Mouse (Mus musculus) splenic B cell, adult 2 months (primary cell): ENCODE results near the gene Commd1.

Experiments used
- DNase-seq: peaks from one replicate; pipeline ENCODE4 v3.0.0-alpha.2; 2011; ENCODE audit warnings: low read depth, low spot score
- H3K27me3 ChIP-seq: 2 replicates; pipeline ENCODE4 v1.6.1; 2012; ENCODE audit warnings: mild to moderate bottlenecking, low read length, moderate library complexity, mixed read lengths; ENCODE audit not compliant: control insufficient read depth, poor library complexity, insufficient read depth, severe bottlenecking
- H3K36me3 ChIP-seq: 2 replicates; pipeline ENCODE4 v1.6.1; 2012; ENCODE audit warnings: mild to moderate bottlenecking, low read length, moderate library complexity, mixed read lengths; ENCODE audit not compliant: control insufficient read depth, poor library complexity, insufficient read depth, severe bottlenecking

The Commd1 gene

DNA sequence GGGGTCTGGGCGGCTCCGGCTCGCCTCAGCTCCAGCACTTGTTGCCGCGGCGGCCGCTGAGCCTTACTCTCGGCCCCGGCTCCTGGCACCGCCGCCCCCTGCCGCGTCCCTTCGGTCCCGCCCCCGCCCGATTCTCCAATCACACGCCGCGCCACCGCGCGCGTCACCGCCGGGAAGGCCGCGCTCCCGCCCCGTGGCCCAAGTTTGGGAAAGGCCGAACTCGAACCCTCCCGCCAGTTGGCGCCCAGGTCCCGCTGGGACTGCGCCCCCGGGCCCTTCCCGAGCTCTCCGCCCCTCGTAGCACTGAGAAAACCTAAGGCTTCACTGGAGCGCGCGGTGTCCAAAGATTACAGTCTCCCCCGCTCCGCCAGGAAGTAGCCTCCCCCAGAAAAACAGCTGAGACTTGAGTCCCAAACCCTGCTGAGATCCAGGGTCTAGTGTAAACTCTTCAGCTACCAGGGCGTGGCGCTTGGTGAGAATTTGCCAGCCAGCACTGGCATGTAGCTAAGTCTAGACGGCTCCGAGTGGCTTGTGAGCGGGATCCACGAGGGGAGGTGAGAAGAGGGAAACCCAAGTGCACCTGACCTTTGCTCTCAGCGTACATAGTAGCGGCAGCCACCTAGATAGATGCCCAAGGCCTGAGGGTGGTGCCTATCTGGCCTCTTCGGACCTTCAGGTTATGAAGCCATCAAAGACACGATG lies 122.4 kb downstream of the Commd1 start:
- Histone ChIP-seq H3K36me3 (no peaks in the 10 kb centered on the region), H3K27me3 (no peaks in the 10 kb centered on the region)
- DNase-seq, result peak; percentile 87

DNA sequence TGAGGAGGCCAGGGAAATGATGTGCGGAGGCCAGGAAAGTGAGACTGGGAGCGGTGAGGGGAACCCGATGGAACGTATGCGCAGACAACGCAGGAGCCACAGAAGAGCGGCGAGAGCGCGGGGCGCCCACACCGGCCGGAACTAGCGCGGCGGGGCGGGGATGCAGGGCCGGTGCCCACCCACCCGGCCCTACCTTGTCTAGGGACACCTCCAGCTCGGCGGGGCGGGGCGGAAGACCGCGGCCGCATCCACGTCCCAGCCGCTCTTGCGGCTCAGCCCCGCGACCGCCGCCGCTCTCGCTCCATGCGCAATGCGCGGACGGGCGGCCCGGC lies 122.9 kb downstream of the Commd1 start:
- no peaks in the 10 kb centered on the region for H3K36me3 ChIP-seq
- DNase-seq, result no peak
- no peaks in the 10 kb centered on the region for H3K27me3 ChIP-seq

DNA sequence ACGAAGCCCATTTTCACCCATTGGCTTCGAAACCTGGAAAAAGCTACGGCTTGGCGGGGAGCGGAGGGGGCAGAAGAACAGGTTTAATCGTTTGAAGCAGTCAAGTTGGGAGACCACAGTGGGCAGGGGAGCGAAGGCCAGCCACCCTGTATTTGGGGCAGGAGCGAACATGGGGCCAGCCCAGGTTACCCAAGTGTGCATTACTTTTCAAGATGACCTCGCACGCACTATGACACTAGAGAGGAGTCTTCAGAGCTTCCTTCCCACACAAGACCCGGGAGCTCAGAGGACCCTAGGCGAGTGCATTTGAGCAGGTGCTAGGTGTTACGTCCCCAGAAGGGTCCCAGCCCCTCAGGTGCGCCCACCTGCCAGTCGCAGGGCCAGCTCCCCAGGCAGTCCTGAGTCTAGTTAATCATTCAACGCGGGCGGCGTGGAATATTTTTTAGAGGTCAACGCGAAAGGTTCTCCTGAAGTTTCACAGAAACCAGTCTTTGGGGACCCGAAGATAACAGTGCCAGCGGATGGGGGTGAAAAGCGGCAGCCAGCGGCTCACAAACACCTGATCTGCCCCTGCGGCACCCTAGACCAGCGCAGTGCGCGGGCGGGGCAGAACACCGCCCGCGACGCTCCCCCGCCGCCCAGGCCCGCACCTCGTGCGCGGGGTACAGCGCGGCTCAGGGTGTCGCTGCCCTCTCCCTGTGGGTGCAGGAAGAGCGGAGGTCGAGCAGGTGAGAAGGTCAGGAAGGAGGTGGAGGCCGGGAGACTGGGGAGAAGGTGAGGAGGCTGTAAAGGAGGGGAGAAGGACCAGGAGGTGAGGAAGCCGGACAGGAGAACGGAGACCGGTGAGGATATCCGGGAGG lies 123.5 kb downstream of the Commd1 start:
- peak; percentile 61 for DNase-seq
- no peaks in the 10 kb centered on the region; the same call in 1 of the 2 replicates for H3K36me3 ChIP-seq
- H3K27me3 ChIP-seq, result no peaks in the 10 kb centered on the region

DNA sequence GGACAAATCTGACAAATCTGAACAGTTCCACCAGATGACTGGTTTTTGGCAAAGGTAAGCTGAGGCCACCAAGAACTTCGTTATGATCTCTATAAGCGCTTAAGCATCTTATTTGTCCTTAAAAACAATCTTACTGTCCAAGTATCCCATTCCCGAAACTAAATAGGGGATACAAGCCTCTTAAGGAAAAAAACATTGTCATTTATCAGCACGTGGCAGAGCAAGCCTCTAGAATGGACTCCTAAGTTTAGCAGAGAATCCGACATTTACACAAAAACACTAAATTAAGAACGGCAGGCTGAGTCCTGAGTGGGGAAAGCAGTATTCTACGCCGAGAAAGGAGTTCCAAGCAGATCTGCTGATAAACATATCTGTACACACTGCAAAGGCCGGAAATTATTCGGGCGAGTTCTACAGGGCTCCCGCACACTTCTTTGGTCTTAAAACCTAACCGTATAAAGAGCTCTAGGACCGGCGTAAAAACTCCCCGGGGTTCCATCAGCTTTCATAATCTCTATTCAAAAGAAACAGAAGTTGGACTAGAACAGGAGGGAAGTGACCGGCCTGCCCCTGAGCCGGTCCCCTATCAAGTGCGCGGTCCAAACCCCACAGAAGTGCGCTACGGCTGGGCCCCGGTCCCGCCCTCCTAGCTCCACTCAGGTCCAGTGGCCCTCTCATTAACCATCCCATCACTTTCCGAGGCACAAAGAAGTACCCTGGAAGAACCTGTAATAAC lies 124.3 kb downstream of the Commd1 start:
- no peak for DNase-seq
- H3K36me3 ChIP-seq, result no peaks in the 10 kb centered on the region; the same call in 1 of the 2 replicates
- no peaks in the 10 kb centered on the region for H3K27me3 ChIP-seq

DNA sequence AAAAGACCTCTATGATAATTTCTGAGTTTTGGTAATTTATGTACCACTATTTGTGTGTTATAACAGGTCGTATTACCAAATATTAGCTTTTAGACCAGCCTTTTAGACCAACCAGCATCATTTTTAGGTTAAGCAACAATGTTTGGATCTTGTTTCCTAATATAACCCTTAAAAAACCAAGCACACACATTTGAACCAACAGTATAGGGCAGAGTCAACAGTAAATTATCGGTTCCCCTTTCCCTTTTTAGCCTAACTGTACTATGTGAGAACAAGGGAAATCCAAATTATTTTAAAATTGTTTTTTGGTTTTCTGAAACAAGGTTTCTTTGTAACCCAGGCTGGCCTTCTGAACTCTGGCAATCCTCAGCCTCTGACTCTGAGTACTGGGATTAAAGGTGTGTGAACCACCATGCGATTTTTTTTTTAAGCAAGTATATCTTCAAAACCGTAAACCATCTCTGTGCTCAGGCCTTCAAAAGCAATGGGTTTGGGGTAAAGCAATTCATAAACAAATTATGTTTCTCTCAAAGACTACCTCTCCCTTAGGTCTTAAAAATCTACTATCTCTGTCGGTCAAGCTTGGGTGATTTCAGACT lies 125.0 kb downstream of the Commd1 start:
- Histone ChIP-seq H3K27me3 (no peaks in the 10 kb centered on the region), H3K36me3 (no peaks in the 10 kb centered on the region; the same call in 1 of the 2 replicates)
- DNase-seq, result no peak

DNA sequence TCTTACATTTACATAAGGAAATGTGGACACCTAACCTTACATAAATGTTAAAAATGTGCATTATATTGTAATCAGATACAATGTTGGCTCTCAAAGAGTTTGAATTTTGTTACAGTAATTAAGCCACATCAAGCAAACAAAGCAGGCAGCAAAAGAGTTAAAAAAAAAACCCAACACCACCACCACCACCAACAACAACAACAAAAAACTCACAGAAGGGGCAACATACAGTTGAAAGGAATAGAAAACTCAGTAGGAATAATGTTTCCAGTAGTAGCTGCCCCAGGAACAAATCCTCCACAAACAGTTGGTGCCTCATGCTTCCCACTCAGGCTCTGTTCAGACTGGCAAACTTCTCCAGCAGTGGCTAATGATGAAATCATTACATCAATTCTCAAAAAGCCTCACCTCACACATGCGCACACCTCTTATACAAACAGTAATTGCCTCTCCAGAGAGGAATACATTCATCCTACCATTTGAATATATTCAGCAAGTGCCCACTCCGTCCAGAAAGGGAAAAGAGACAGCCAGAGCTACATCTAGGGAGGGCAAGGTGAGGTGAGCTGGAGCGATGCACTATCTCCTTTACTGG lies 125.7 kb downstream of the Commd1 start:
- DNase-seq, result no peak

DNA sequence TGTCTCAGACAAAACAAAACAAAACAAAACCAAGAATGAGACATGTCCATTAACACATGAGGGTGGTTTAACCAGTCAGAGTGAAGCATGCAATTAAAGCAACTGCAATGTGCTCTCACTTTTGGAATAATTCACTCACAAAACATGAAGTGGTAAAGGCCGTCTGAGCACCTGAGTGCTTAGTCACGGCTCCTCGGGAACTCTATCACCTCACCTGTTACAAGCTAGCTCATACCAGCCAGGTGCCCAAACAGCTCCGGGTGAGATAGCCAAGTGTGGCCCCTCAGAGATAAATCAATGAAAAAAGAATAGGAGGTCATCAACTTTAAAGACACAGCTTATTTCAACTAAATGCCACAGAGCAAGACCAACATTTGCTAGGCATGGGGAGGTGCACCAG lies 127.6 kb downstream of the Commd1 start:
- Histone ChIP-seq H3K36me3 (no peaks in the 10 kb centered on the region; the same call in 1 of the 2 replicates), H3K27me3 (no peaks in the 10 kb centered on the region)
- DNase-seq, result no peak

More for the DNA sequence above, 125.7 kb downstream of the Commd1 start:
- Histone ChIP-seq H3K27me3 (no peaks in the 10 kb centered on the region), H3K36me3 (no peaks in the 10 kb centered on the region; the same call in 1 of the 2 replicates)

DNA sequence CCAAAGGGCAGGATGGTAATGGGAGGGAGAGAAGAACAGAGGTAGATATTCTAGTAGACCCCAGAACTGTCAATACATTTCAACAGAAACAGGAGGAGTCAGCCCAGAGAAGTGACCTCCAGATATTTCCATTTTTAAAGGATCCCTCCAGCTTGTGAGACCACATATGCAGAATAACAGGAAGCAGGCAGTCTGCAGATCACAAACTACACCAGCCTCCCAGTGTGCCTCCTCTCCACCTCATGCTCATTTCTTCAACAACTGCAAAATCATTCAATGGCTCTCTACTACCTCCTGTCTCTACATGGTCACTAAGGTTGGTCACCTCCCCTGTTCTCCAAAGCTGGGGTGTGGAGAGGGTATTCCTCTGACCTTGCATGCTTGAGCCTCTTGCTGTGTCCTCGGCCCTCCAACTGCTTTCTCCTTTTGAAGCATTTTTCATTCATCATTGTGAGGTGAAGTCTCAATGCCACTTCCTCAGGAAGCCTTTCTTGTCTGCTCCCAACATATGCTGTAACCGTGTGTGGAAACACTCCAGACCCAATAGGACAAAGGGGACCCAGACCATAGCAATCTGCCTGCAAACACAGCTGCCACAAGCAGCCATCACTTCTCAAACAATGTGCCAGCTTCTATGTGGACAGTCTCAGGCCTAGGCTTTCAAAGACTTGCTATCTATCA lies 128.6 kb downstream of the Commd1 start:
- H3K36me3 ChIP-seq, result no peaks in the 10 kb centered on the region; the same call in 1 of the 2 replicates
- no peaks in the 10 kb centered on the region for H3K27me3 ChIP-seq
- DNase-seq, result no peak

DNA sequence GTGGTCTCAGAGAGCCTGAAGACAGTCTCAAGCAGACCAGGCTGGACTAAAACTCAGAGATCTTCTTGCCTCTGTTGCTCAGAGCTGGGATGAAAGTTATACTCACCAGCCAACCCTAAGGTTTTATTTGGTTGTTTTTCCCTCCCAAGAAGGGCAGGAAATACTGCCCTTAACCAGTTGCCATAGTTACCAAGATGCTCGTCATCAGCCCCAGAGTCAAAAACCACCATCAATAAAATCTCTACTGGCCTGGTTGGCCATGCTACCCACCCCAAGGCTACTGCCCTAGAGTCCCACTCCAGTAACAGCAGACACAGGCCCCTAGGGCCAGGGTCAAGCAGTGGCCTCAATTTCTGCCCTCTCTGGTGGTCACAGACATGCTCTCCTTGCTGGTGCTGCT lies 129.7 kb downstream of the Commd1 start:
- DNase-seq, result no peak
- no peaks in the 10 kb centered on the region for H3K27me3 ChIP-seq
- H3K36me3 ChIP-seq, result no peaks in the 10 kb centered on the region; the same call in 1 of the 2 replicates

DNA sequence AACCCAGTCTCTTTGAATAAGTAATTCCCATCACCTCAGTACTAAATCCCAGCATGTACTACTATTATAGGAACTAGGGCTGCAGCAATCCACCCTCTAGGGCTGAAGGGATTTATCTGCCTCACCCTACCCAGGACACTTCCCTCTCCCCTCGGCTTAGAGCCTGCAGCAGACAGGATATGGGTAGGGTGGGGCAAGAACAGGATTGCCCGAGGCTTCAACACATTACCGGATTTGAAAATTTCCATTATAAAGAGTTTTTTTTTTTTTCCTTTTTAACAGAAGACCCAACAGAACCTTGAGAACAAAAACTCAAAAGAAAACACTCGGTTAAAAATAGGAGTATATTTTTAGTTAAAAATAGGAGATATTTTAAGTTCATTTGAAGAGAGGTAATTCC lies 130.8 kb downstream of the Commd1 start:
- no peak for DNase-seq
- Histone ChIP-seq H3K36me3 (no peaks in the 10 kb centered on the region; the same call in 1 of the 2 replicates), H3K27me3 (no peaks in the 10 kb centered on the region)

DNA sequence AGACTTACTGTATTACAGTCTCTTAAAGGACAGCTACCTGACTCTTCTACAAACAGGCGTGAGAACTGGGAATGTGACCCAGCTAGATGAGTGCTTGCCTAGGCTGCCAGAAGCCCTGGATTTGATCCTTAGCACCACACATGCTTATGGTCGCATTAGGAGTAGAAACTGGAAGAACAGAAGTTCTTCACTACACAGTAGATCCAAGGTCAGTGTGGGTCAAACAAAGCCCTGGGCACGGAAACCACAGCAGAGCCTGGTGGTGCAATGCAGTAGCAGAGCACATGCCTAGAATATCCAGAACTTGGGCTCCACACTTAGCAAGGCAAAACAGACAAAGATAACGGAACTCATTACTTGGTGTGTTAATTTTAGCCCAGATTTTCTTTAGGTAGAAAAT lies 132.1 kb downstream of the Commd1 start:
- no peak for DNase-seq
- H3K27me3 ChIP-seq, result no peaks in the 10 kb centered on the region
- no peaks in the 10 kb centered on the region; the same call in 1 of the 2 replicates for H3K36me3 ChIP-seq

DNA sequence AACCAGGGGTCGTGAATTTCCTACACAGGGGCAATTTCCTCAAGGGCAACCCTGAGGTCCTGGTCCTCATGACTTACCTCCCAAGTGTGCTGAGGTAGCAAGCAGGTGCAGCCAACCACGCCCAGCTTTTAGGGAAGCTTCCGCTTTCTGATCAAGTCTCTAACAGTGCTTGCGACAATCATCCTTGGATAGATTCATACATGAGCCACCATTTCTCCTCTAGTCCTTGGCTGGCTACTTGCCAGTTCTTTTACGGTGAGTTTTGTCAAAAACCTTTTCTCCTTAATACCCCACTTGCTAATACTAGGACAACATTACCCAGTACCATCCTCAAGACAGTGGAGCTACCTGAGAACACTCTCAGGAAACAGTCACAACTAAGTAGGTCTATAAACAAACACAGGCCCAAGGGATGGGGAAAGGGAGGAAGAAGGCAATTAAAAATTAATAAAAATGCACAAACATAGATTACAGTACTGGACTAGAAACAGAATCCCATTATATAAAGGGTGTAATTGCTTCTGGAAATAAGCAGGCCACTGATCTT lies 133.5 kb downstream of the Commd1 start:
- Histone ChIP-seq H3K27me3 (no peaks in the 10 kb centered on the region), H3K36me3 (no peaks in the 10 kb centered on the region)
- DNase-seq, result peak; percentile 70

DNA sequence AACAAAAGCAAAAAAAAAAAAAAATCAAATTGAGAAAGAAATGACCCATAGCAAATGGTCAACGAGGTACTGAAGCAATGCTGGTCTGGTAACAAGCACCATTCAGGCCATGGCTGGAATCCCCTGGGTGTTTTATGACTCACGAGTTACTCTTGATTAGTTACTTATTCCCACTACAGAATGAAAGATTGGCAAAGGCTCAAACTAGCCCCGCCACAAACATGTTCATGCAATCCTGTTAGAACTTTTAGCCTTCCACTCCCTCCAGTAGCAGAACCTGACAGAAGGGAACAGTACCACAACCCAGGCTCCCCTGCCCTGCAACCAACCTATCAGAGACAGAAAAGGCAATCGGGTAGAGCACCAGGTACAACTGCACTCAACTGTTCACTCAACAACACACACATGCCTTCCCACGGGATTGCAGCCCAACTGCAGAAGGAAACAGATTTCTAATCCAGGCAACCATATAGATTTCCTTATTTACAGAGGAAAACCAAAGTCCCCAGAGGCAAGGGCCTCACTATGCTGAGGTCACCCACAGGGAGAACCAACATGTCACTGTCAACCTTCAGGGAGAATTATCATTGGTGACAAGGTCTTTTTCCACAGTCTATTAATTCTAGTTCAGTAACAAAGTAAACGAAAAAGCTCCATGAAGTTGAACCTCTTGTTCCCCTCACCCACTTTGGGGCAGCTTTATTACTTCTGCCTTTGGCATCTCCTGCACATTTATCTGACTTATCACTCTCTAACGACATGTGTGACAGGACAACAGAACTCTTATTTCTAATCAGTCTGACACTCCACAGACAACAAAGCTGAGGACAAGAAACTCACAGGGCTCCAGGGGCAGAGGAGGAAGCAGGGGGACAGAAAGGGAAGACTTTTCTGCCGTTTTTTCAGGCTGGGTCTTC lies 134.2 kb downstream of the Commd1 start:
- Histone ChIP-seq H3K27me3 (no peaks in the 10 kb centered on the region), H3K36me3 (no peaks in the 10 kb centered on the region)
- DNase-seq, result no peak
